Mouse (Mus musculus): Measurements from ENCODE around the gene Cntnap5c.

DNA sequence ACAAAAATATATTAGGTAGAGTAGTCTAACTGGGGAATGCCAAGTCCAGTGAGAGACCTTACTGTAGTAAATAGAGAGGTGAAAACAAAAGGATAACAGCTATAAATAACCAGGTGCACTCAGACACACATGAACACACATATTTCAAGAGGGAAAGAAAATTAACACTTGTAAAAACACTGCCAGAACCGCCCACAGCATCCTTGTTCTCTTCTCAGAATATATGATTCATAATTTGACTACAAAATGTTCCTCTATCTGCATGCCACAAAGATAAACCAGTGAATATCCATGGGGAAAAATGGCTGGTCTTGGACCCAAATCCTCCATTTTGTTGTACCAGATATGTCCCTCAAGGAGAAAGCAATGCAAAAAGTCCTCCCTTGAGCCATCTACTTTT lies 417.8 kb downstream of the Cntnap5c start:
- TF ChIP-seq CTCF (IDR thresholded peaks at IDR 0.05; ENCODE audit: extremely low read depth, insufficient read depth, insufficient read length, insufficient replicate concordance) (no peak), POLR2A (IDR thresholded peaks at IDR 0.05; ENCODE audit: low read depth, low read length) (no peak)

Data from spleen, adult 2 months (tissue).